ENCODE assay signal across 8 mouse cellular contexts in the genomic region with DNA sequence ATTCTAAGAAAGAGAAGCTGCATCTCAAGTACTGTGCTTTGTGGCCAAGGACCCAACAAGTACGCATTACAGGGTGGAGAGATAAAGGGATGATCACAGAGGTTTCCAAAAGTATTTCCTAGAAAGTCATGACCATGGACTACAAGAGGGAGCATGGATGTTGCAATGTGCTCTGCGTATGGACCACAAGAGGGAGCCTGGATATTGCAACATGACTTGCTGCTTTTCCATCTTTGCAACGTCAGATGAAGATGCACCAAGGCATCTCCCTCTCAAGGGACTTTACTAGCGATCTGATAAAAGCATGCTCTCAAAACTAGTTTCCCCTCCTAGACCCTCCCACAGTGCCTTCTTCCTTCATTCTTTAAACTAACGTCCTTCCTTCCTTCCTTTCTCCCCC.
DNase-seq lines count a peak whose midpoint lies in the region; ATAC-seq and TF ChIP-seq lines count a peak whose summit lies in the region.

No protein-coding gene starts in this region.

- no peaks in the 10 kb centered on the region for H3K27me3 ChIP-seq in lung, postnatal 0 days (replicated peaks; ENCODE audit: insufficient read depth, low read length)
- no peaks in the 10 kb centered on the region for H3K27me3 ChIP-seq in forebrain, postnatal 0 days (ENCODE audit: insufficient read depth, low read length)
- H3K27me3 ChIP-seq in neural tube, embryonic 15.5 days (replicated peaks) = no peaks in the 10 kb centered on the region

- no peak for ATAC-seq in cerebellum, adult (ENCODE audit: insufficient number of reproducible peaks, low FRiP score, low TSS enrichment)
- ATAC-seq in lung, postnatal 0 days = no peak
- ATAC-seq in forebrain, postnatal 0 days = peak; percentile 82
- ATAC-seq in neural tube, embryonic 15.5 days (ENCODE audit: low FRiP score) = peak; percentile 65; the same call in 1 of the 2 replicates

- no peaks in the 10 kb centered on the region for H3K4me1 ChIP-seq in lung, postnatal 0 days (ENCODE audit: insufficient read depth, low read depth, low read length)
- H3K4me1 ChIP-seq in forebrain, postnatal 0 days (ENCODE audit: insufficient read depth) = no peaks in the 10 kb centered on the region
- no peaks in the 10 kb centered on the region for H3K4me1 ChIP-seq in neural tube, embryonic 15.5 days

- DNase-seq in cerebellum, postnatal 14 days = peak; percentile 38
- DNase-seq in lung, postnatal 0 days (ENCODE audit: low spot score) = peak; percentile 12
- no peak for DNase-seq in lung, postnatal 25 days (ENCODE audit: low spot score)
- DNase-seq in forebrain, postnatal 0 days = peak; percentile 77
- DNase-seq in heart, postnatal 10 days = no peak
- no peak for DNase-seq in kidney, adult 8-10 months

- H3K9ac ChIP-seq in lung, postnatal 0 days (replicated peaks; ENCODE audit: low read depth) = no peak overlapping the region
- H3K9ac ChIP-seq in forebrain, postnatal 0 days = no peak overlapping the region
- H3K9ac ChIP-seq in neural tube, embryonic 15.5 days (replicated peaks) = no peak overlapping the region

- peak; percentile 62 for TF ChIP-seq CTCF in lung, postnatal 0 days (IDR thresholded peaks at IDR 0.05)
- TF ChIP-seq CTCF in forebrain, postnatal 0 days (IDR thresholded peaks at IDR 0.05; ENCODE audit: low read depth) = peak; percentile 94

- WGBS in lung, postnatal 0 days = 41% methylated on average over 5 of the region's 5 CpGs
- 52% methylated on average over 5 of the region's 5 CpGs for WGBS in forebrain, postnatal 0 days
- WGBS in neural tube, embryonic 15.5 days = 44% methylated on average over 5 of the region's 5 CpGs

- TF ChIP-seq EP300 in lung, postnatal 0 days (IDR thresholded peaks at IDR 0.05) = no peak

- H3K4me3 ChIP-seq in lung, postnatal 0 days (ENCODE audit: low read depth, low read length) = no peak overlapping the region
- H3K4me3 ChIP-seq in forebrain, postnatal 0 days (ENCODE audit: low read depth, low read length) = no peak overlapping the region
- 0 out of 2 replicates have a peak overlapping the region, but pooled peaks have one; percentile 7 for H3K4me3 ChIP-seq in neural tube, embryonic 15.5 days (replicated peaks)

- H3K27ac ChIP-seq in lung, postnatal 0 days (ENCODE audit: low read length) = no peak overlapping the region
- H3K27ac ChIP-seq in forebrain, postnatal 0 days (ENCODE audit: low read depth, low read length) = no peak overlapping the region
- no peak overlapping the region for H3K27ac ChIP-seq in neural tube, embryonic 15.5 days (replicated peaks)

- H3K9me3 ChIP-seq in lung, postnatal 0 days (ENCODE audit: low read length) = no peaks in the 10 kb centered on the region
- no peaks in the 10 kb centered on the region for H3K9me3 ChIP-seq in forebrain, postnatal 0 days (ENCODE audit: low read length)
- H3K9me3 ChIP-seq in neural tube, embryonic 15.5 days (replicated peaks) = no peaks in the 10 kb centered on the region

- H3K36me3 ChIP-seq in lung, postnatal 0 days (ENCODE audit: insufficient read depth, low read length) = no peaks in the 10 kb centered on the region
- H3K36me3 ChIP-seq in forebrain, postnatal 0 days (ENCODE audit: insufficient read depth) = no peaks in the 10 kb centered on the region
- H3K36me3 ChIP-seq in neural tube, embryonic 15.5 days = no peaks in the 10 kb centered on the region

- intact Hi-C loops in heart, postnatal 10 days (cut with DNase I) = loop anchor here (2.0 kb wide), 1 partner anchor 153 kb away; no protein-coding TSS in a partner anchor

- H3K4me2 ChIP-seq in lung, postnatal 0 days (replicated peaks; ENCODE audit: low read depth, low read length) = no peak overlapping the region
- no peak overlapping the region for H3K4me2 ChIP-seq in forebrain, postnatal 0 days (ENCODE audit: low read depth)
- peak overlapping the region; percentile 35 for H3K4me2 ChIP-seq in neural tube, embryonic 15.5 days

Comparison
In these comparisons a context has a peak if more than half of its experiments do, and no peak if none do; other contexts are left out.
1. DNase-seq: peak in cerebellum, postnatal 14 days (2 of 2), lung, postnatal 0 days (single experiment) and forebrain, postnatal 0 days (single experiment); none in lung, postnatal 25 days (single experiment), heart, postnatal 10 days (0 of 2) and kidney, adult 8-10 months (0 of 2).
2. ATAC-seq: peak in forebrain, postnatal 0 days (single experiment) and neural tube, embryonic 15.5 days (single experiment); none in cerebellum, adult (single experiment) and lung, postnatal 0 days (single experiment).